Mouse (Mus musculus) lung, adult 2 months (tissue): ENCODE measurements around the gene Rpp40.

Source experiments
- CTCF ChIP-seq: fragments of 200-500 bp; IDR thresholded peaks from 2 replicates; pipeline ENCODE4 v1.5.1; 2011; ENCODE audit warnings: mild to moderate bottlenecking, low read length, control low read depth; ENCODE audit not compliant: insufficient read depth
- POLR2A ChIP-seq: fragments of 200-500 bp; IDR thresholded peaks from 2 replicates; pipeline ENCODE4 v1.6.1; 2011; ENCODE audit warnings: low read depth, mild to moderate bottlenecking, control low read depth, low read length, borderline replicate concordance; ENCODE audit errors: extremely low read depth

GRCm38 (mm10) chr13:35949814-35950455 lies 43.8 kb upstream of the Rpp40 start:
- TF ChIP-seq POLR2A (no peak), CTCF (no peak)
